Mouse (Mus musculus) T-helper 1 cell (primary cell): ENCODE measurements around the gene Tmem132d.
"Not testable (repeated sequence)": the region's sequence is repeated elsewhere in the genome, so short reads cannot be mapped to it uniquely, and the experiment has no call there.

Experiments
- in situ Hi-C: fragments of 300-600 bp; cut with MboI, MseI; formaldehyde crosslinking; loops from one replicate; pipeline ENCODE4 v1.15.1; 2025; ENCODE audit warnings: high pct_unique_total_duplicates

Tmem132d gene

DNA sequence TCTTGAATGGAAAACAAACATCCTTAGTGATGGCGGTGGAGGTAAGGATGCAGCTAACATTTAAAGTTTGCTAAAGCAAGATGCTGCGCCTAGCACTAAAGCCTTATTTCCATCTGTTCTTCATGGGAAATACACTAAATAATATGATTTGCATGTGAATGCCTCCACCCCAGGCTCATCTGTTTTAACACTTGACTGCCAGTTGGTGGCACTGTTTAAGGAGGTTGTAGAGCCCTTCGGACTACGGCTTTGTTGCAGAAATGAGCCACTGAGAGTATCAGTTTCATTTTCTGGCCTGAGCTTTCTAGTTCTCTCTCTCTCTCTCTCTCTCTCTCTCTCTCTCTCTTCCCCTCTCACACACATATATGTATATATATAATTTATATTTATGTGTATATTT lies 632.0 kb downstream of the Tmem132d start:
- in situ Hi-C loops = no loop called here

DNA sequence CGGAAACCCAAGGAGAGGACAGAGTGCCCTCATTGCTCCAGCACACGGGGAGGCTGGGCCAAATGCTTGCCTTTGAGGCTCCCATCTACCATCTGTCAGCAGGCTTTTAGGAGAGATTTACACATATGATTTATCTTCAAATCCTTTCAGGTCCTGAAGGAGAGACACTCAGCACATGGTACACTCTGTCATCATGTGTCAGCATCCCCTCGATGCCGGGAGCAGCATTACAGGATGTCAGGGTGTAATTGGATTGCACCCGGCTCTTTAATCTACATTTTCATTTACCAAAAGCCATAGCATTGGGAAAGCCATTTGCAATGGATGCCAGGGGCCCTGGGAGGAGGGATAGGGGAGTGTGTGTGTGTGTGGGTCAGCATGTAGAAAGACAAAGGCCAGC lies 651.7 kb downstream of the Tmem132d start:
- in situ Hi-C loops = no loop called here

DNA sequence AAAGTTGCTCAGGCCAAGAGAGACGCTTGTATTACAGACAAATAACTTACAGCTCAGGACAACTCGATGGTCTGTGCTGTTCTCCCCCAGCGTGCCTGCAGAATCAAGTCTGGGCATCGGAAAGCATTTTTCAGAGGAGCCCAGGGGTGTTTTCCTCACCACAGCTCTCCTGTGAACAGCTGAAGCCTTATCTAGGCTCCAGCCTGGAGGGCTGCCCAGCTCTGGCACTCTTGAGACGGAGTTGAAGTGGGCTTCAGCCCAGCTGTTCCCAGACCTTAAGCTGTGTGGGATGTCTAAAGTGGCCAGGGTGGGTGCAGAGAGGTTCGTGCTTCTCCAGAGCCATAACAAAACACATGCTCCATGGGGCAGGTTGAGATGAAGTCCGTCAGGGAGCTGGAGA lies 657.1 kb downstream of the Tmem132d start:
- in situ Hi-C loops = loop anchor here (10.0 kb wide), 1 partner anchor 1069 kb away; no protein-coding TSS in a partner anchor

DNA sequence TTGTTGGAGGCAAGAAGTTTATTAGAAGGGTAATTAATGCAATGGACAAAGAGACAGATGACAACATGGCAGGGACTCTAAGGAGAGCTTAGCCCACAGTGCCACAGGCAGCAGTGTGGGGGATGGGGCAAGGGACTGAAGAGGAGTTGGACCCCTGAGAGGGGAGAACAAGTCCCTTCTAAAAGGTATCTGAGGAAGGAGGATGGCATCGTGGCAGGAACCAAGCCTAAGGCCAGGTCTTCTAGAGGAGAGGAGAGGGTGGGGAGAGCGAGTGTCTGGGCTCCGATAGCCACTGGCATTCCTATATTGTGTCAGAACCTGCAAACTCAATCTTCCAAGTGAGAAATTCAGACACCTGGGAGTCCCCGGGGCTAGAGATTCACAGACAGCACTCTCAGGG lies 674.3 kb downstream of the Tmem132d start:
- in situ Hi-C loops = no loop called here

DNA sequence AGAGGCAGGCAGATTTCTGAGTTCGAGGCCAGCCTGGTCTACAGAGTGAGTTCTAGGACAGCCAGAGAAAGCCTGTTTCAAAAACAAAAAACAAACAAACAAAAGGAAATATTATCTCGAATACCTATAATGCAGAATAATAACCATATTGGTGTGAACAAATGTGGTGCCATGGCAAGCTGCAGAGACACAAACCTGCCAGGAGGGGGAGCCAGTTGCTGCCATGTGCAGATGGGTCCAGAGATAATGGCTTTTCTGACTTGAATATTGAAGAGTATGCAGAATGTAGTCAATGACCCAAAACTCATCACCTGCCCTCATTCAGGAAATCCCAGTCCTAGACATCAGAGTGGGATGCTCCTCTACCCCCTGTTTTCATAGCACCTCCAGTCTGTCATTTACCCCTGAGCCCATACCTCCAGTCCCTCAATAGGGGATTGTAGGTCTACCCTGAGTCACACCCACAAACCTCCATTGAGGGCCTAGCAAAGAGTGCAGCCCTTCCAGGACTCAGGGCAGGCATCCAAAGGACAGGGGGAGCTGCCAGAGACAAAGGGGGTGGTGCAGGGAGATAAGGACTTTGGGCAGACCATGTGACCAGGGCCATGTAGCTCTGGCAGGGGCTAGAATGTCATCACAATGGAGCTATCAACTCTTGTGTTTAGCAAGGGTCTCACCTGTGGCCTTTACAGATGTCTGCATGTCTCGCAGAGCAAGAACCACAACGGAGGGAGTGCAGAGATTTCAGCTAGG lies 676.0 kb downstream of the Tmem132d start:
- in situ Hi-C loops = no loop called here

DNA sequence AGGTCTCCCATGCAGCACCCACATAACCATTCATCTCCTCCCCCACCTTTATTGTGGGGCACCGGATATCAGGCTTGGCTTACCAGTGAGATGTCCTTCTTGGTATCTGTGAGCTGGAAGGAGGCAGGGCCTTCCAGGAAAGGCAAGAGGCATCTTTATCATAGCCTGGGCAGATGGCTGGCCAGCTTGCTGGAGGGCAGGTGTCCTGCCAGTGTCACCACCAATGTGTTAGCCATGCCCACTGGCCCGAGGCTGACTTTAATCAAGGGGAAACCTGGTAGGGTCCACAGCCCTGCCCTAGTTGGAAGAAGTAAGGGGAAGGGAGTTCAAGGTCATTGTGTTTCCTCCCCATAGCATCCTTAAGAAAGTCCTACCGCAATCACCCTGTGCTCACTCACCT lies 676.9 kb downstream of the Tmem132d start:
- in situ Hi-C loops = no loop called here

DNA sequence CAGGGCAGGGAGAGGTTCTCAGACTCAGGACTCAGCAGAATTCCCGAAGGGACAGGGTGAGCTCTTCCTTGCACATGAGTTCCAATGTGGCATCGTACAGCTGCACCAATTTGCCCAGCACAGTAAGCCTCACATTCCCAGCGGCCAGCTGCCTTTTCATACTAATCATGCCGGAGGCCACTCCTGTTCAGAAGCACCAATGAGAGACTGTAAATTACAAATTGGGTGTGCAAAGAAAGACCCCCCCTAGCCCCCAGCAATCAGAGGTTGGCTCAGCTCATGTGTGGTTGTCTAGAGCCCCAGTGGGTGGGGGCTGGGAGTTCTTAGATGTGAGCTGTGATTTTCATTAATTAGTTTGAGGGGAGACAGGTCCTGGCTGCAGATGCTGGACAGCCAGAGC lies 677.3 kb downstream of the Tmem132d start:
- in situ Hi-C loops = no loop called here

DNA sequence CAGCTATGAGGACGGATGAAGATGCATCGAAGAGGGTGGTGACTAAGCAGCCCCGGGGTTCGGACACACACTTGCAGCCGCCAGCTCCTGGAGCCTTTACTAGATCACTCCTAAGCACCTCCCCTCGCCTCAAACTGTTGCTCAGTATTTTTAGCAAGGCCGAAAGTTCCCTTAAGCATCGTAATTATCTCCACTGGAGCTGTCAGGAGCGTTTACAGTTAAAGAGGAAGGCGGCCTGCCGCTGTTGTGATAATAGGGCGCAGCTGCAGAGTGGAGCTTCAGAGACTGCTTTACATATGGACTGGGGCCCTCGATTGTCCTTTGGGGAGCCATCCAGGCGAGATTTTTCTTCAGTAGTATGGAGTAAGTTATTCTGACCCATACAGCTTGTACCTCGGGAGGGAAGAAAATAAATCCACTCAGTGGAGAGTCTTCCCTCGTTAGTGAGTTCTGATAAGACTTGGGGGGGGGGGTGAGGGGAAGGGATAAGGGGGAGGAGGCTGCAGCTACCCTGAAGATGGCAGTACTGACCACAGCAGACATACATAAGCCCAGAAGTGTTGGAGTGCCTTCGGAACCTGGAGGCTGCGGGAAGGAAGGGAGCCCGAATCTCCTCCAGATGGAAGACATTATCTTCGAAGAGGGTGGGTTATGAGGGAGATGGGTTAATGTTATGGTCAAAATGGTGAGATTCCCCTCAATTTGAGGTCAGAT lies 681.5 kb downstream of the Tmem132d start:
- in situ Hi-C loops = no loop called here

DNA sequence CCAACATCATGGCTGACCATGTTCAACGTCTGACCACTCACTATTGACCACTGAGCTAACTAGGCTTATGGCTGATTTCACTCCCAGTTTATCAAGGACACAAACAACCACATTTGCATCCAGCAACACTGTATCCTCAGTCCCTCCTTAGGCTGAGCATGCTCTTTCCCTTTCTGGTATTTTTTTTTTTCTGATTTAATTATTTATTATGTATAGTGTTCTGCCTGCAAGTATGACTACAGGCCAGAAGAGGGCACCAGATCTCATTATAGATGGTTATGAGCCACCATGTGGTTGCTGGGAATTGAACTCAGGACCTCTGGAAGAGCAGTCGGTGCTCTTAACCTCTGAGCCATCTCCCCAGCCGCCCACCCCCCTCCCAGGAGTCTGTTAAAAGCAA lies 683.3 kb downstream of the Tmem132d start:
- in situ Hi-C loops = not testable (repeated sequence)

DNA sequence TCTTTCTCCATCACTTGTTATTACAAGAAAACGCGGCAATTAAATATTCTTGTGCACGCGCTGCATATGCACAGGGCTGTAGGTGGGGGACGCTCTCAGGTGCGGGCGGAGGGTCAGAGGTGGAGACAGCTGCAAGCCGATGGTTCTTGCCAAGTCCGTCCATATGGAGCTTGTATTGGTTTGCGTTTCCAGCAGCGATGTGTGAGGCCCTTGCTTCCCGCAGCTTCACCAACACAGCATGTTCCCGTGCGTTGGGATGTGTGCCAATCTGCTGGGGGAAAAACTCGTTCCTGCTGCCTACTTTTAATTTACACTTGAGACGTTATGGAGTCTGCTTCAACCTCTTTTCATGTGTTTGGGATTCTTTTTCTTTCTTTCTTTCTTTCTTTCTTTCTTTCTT lies 691.5 kb downstream of the Tmem132d start:
- in situ Hi-C loops = no loop called here
